Mouse (Mus musculus): ENCODE measurements around the gene Vgll4. TPM values are rescaled to one million over a fixed set of nuclear protein-coding genes. Genes with fewer than 3 reads are reported as not detected.

Vgll4 gene
- polyA plus RNA-seq, 1 experiment from 2014 or later: 101 TPM

- peaks cover 48% of the 10 kb centered on the region for H3K4me1 ChIP-seq (ENCODE audit: control insufficient read depth, insufficient read depth, low read length)
- H3K9ac ChIP-seq (ENCODE audit: low read length): peak overlapping the region; percentile 27; the same call in 1 of the 2 replicates
- no peak for ATAC-seq (ENCODE audit: insufficient number of reproducible peaks, low FRiP score, low TSS enrichment, low read depth)
- no peak for DNase-seq (ENCODE audit: low spot score)
- no peak overlapping the region for H3K4me3 ChIP-seq (ENCODE audit: low read depth, low read length)
- WGBS: 69% methylated on average over 6 of the region's 6 CpGs
- H3K9me3 ChIP-seq (ENCODE audit: control insufficient read depth, low read length): no peaks in the 10 kb centered on the region
- peaks cover 7% of the 10 kb centered on the region; the same call in 1 of the 2 replicates for H3K36me3 ChIP-seq (ENCODE audit: control insufficient read depth, insufficient read depth, low read length)
- H3K27me3 ChIP-seq (ENCODE audit: control insufficient read depth, insufficient read depth, low read length): no peaks in the 10 kb centered on the region
- H3K27ac ChIP-seq (replicated peaks; ENCODE audit: low read depth, low read length): no peak overlapping the region
- H3K4me2 ChIP-seq (ENCODE audit: low read depth, severe bottlenecking): no peak overlapping the region
These were observed 100.2 kb downstream of the Vgll4 start for GRCm38 (mm10) chr6:114869501-114870076.

- peaks cover 39% of the 10 kb centered on the region for H3K4me1 ChIP-seq (ENCODE audit: control insufficient read depth, insufficient read depth, low read length)
- H3K4me2 ChIP-seq (ENCODE audit: low read depth, severe bottlenecking): no peak overlapping the region
These were observed 101.1 kb downstream of the Vgll4 start for GRCm38 (mm10) chr6:114868656-114869055.

GRCm38 (mm10) chr6:114866619-114867018, 103.2 kb downstream of the Vgll4 start:
- Histone ChIP-seq H3K9me3 (ENCODE audit: control insufficient read depth, low read length) (no peaks in the 10 kb centered on the region), H3K4me2 (ENCODE audit: low read depth, severe bottlenecking) (no peak overlapping the region), H3K27ac (replicated peaks; ENCODE audit: low read depth, low read length) (no peak overlapping the region), H3K4me1 (ENCODE audit: control insufficient read depth, insufficient read depth, low read length) (peaks cover 27% of the 10 kb centered on the region), H3K4me3 (ENCODE audit: low read depth, low read length) (no peak overlapping the region), H3K27me3 (ENCODE audit: control insufficient read depth, insufficient read depth, low read length) (no peaks in the 10 kb centered on the region), H3K9ac (ENCODE audit: low read length) (no peak overlapping the region), H3K36me3 (ENCODE audit: control insufficient read depth, insufficient read depth, low read length) (peaks cover 14% of the 10 kb centered on the region; the same call in 1 of the 2 replicates)
- DNase-seq (ENCODE audit: low spot score): no peak
- WGBS: 83% methylated on average over 4 of the region's 4 CpGs
- ATAC-seq (ENCODE audit: insufficient number of reproducible peaks, low FRiP score, low TSS enrichment, low read depth): no peak

More at GRCm38 (mm10) chr6:114868656-114869055, 101.1 kb downstream of the Vgll4 start:
- Histone ChIP-seq H3K36me3 (ENCODE audit: control insufficient read depth, insufficient read depth, low read length) (peaks cover 8% of the 10 kb centered on the region; the same call in 1 of the 2 replicates), H3K4me3 (ENCODE audit: low read depth, low read length) (no peak overlapping the region), H3K9me3 (ENCODE audit: control insufficient read depth, low read length) (no peaks in the 10 kb centered on the region), H3K27ac (replicated peaks; ENCODE audit: low read depth, low read length) (no peak overlapping the region), H3K27me3 (ENCODE audit: control insufficient read depth, insufficient read depth, low read length) (no peaks in the 10 kb centered on the region), H3K9ac (ENCODE audit: low read length) (no peak overlapping the region; the same call in 1 of the 2 replicates)
- ATAC-seq (ENCODE audit: insufficient number of reproducible peaks, low FRiP score, low TSS enrichment, low read depth) (no peak), DNase-seq (ENCODE audit: low spot score) (no peak)
- 81% methylated on average over 7 of the region's 7 CpGs for WGBS

GRCm38 (mm10) chr6:114866078-114866477, 103.7 kb downstream of the Vgll4 start:
- Histone ChIP-seq H3K4me1 (ENCODE audit: control insufficient read depth, insufficient read depth, low read length) (peaks cover 25% of the 10 kb centered on the region), H3K9me3 (ENCODE audit: control insufficient read depth, low read length) (no peaks in the 10 kb centered on the region), H3K4me2 (ENCODE audit: low read depth, severe bottlenecking) (no peak overlapping the region), H3K27ac (replicated peaks; ENCODE audit: low read depth, low read length) (no peak overlapping the region), H3K27me3 (ENCODE audit: control insufficient read depth, insufficient read depth, low read length) (no peaks in the 10 kb centered on the region), H3K9ac (ENCODE audit: low read length) (no peak overlapping the region), H3K4me3 (ENCODE audit: low read depth, low read length) (no peak overlapping the region), H3K36me3 (ENCODE audit: control insufficient read depth, insufficient read depth, low read length) (peaks cover 14% of the 10 kb centered on the region; the same call in 1 of the 2 replicates)
- ATAC-seq (ENCODE audit: insufficient number of reproducible peaks, low FRiP score, low TSS enrichment, low read depth) (no peak), DNase-seq (ENCODE audit: low spot score) (no peak)
- 79% methylated on average over 3 of the region's 3 CpGs for WGBS

- 96% methylated on average over 8 of the region's 8 CpGs for whole genome bisulfite sequencing
- DNase-seq (ENCODE audit: low spot score) (no peak), ATAC-seq (ENCODE audit: insufficient number of reproducible peaks, low FRiP score, low TSS enrichment, low read depth) (no peak)
These were observed 105.4 kb downstream of the Vgll4 start for GRCm38 (mm10) chr6:114864421-114864820.

GRCm38 (mm10) chr6:114863501-114863900, 106.3 kb downstream of the Vgll4 start:
- Histone ChIP-seq H3K4me2 (ENCODE audit: low read depth, severe bottlenecking) (no peak overlapping the region), H3K4me1 (ENCODE audit: control insufficient read depth, insufficient read depth, low read length) (no peaks in the 10 kb centered on the region), H3K36me3 (ENCODE audit: control insufficient read depth, insufficient read depth, low read length) (peaks cover 23% of the 10 kb centered on the region; the same call in 1 of the 2 replicates), H3K27ac (replicated peaks; ENCODE audit: low read depth, low read length) (no peak overlapping the region), H3K9me3 (ENCODE audit: control insufficient read depth, low read length) (no peaks in the 10 kb centered on the region), H3K9ac (ENCODE audit: low read length) (no peak overlapping the region), H3K4me3 (ENCODE audit: low read depth, low read length) (no peak overlapping the region), H3K27me3 (ENCODE audit: control insufficient read depth, insufficient read depth, low read length) (no peaks in the 10 kb centered on the region)
- WGBS: 92% methylated on average over 5 of the region's 5 CpGs
- no peak for ATAC-seq (ENCODE audit: insufficient number of reproducible peaks, low FRiP score, low TSS enrichment, low read depth)
- DNase-seq (ENCODE audit: low spot score): no peak

More at GRCm38 (mm10) chr6:114864421-114864820, 105.4 kb downstream of the Vgll4 start:
- Histone ChIP-seq H3K9me3 (ENCODE audit: control insufficient read depth, low read length) (no peaks in the 10 kb centered on the region), H3K4me2 (ENCODE audit: low read depth, severe bottlenecking) (no peak overlapping the region), H3K36me3 (ENCODE audit: control insufficient read depth, insufficient read depth, low read length) (peaks cover 18% of the 10 kb centered on the region; the same call in 1 of the 2 replicates), H3K4me1 (ENCODE audit: control insufficient read depth, insufficient read depth, low read length) (peaks cover 9% of the 10 kb centered on the region), H3K9ac (ENCODE audit: low read length) (no peak overlapping the region), H3K27me3 (ENCODE audit: control insufficient read depth, insufficient read depth, low read length) (no peaks in the 10 kb centered on the region), H3K4me3 (ENCODE audit: low read depth, low read length) (no peak overlapping the region), H3K27ac (replicated peaks; ENCODE audit: low read depth, low read length) (no peak overlapping the region)

- no peaks in the 10 kb centered on the region for H3K9me3 ChIP-seq (ENCODE audit: control insufficient read depth, low read length)
- no peak overlapping the region for H3K27ac ChIP-seq (replicated peaks; ENCODE audit: low read depth, low read length)
- 77% methylated on average over 9 of the region's 9 CpGs for WGBS
- H3K27me3 ChIP-seq (ENCODE audit: control insufficient read depth, insufficient read depth, low read length): no peaks in the 10 kb centered on the region
- H3K4me1 ChIP-seq (ENCODE audit: control insufficient read depth, insufficient read depth, low read length): 0 out of 2 replicates have a peak, but pooled peaks cover 4% of the 10 kb centered on the region
- no peak overlapping the region for H3K4me2 ChIP-seq (ENCODE audit: low read depth, severe bottlenecking)
- H3K9ac ChIP-seq (ENCODE audit: low read length): no peak overlapping the region
- ATAC-seq (ENCODE audit: insufficient number of reproducible peaks, low FRiP score, low TSS enrichment, low read depth) (no peak), DNase-seq (ENCODE audit: low spot score) (no peak)
- no peak overlapping the region for H3K4me3 ChIP-seq (ENCODE audit: low read depth, low read length)
- peaks cover 23% of the 10 kb centered on the region; the same call in 1 of the 2 replicates for H3K36me3 ChIP-seq (ENCODE audit: control insufficient read depth, insufficient read depth, low read length)
These were observed 107.7 kb downstream of the Vgll4 start for GRCm38 (mm10) chr6:114862046-114862445.

- peaks cover 23% of the 10 kb centered on the region; the same call in 1 of the 2 replicates for H3K36me3 ChIP-seq (ENCODE audit: control insufficient read depth, insufficient read depth, low read length)
- H3K27ac ChIP-seq (replicated peaks; ENCODE audit: low read depth, low read length): no peak overlapping the region
These were observed 108.2 kb downstream of the Vgll4 start for GRCm38 (mm10) chr6:114861591-114861990.

More at GRCm38 (mm10) chr6:114861591-114861990, 108.2 kb downstream of the Vgll4 start:
- ATAC-seq (ENCODE audit: insufficient number of reproducible peaks, low FRiP score, low TSS enrichment, low read depth) (no peak), DNase-seq (ENCODE audit: low spot score) (no peak)
- Histone ChIP-seq H3K4me2 (ENCODE audit: low read depth, severe bottlenecking) (no peak overlapping the region), H3K4me1 (ENCODE audit: control insufficient read depth, insufficient read depth, low read length) (0 out of 2 replicates have a peak, but pooled peaks cover 4% of the 10 kb centered on the region), H3K9me3 (ENCODE audit: control insufficient read depth, low read length) (no peaks in the 10 kb centered on the region), H3K4me3 (ENCODE audit: low read depth, low read length) (no peak overlapping the region), H3K27me3 (ENCODE audit: control insufficient read depth, insufficient read depth, low read length) (no peaks in the 10 kb centered on the region), H3K9ac (ENCODE audit: low read length) (no peak overlapping the region)
- 87% methylated on average over 9 of the region's 9 CpGs for WGBS
